Mouse (Mus musculus): Measurements from ENCODE around the gene Elp4.

DNA sequence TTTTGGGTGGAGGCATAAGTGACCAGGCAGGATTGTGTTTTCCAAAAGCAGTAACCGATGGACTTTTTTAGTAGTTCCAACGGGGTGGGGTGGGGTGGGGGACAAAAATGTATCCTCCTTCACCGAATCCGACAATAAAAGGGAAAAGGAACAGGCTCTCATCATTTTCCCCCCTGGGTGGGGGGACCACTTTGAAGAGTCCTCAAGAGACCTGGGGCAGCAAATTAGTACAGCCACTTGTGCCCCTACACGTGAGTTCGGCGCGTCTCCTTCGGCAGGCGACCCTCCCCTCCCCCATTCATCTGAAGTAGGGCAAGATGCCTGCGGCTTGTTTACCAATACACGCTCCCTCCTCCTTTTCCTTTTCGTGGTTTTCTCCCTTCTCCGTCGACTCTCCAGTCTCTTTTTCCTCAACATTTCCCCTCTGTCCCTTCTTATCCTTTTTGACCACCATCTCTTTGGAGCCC lies 215.0 kb downstream of the Elp4 start:
- TF ChIP-seq CTCF (IDR thresholded peaks at IDR 0.05; ENCODE audit: low read depth, low read length) (no peak), GATA1 (IDR thresholded peaks at IDR 0.05; ENCODE audit: borderline replicate concordance, low read length) (no peak), TAL1 (conservative IDR thresholded peaks at IDR 0.05; ENCODE audit: low read depth, low read length) (no peak), POLR2AphosphoS5 (IDR thresholded peaks at IDR 0.05; ENCODE audit: insufficient replicate concordance, low read depth, low read length) (no peak), GATA2 (IDR thresholded peaks at IDR 0.05; ENCODE audit: borderline replicate concordance, low read depth, low read length) (no peak)
